Mouse (Mus musculus) heart, embryonic 12.5 days (tissue): ENCODE data around the gene Zp1. TPM values are rescaled to one million over a fixed set of nuclear protein-coding genes. Genes with fewer than 3 reads are reported as not detected.

Experiments
- ATAC-seq: fragments of 200-750 bp; cut with Nextera tagmentation; 2 replicates; pipeline ENCODE4 v1.8.0; 2017; ENCODE audit warnings: moderate TSS enrichment, moderate library complexity; ENCODE audit not compliant: insufficient number of reproducible peaks, low FRiP score
- H3K27ac ChIP-seq: fragments of 300-500 bp; sonication (generic); 2 replicates; pipeline ENCODE4 v1.5.1; 2016; ENCODE audit warnings: mild to moderate bottlenecking, moderate library complexity; ENCODE audit not compliant: poor library complexity, severe bottlenecking
- H3K27me3 ChIP-seq: fragments of 300-500 bp; sonication (generic); replicated peaks from 2 replicates; pipeline ENCODE4 v1.6.1; 2016; ENCODE audit warnings: mild to moderate bottlenecking, moderate library complexity
- H3K36me3 ChIP-seq: fragments of 300-500 bp; sonication (generic); 2 replicates; pipeline ENCODE4 v1.6.1; 2016; ENCODE audit warnings: mild to moderate bottlenecking, moderate library complexity
- H3K4me1 ChIP-seq: fragments of 300-500 bp; sonication (generic); replicated peaks from 2 replicates; pipeline ENCODE4 v1.6.1; 2016; ENCODE audit warnings: mild to moderate bottlenecking
- H3K4me2 ChIP-seq: fragments of 300-500 bp; sonication (generic); 2 replicates; pipeline ENCODE4 v1.6.1; 2016; ENCODE audit warnings: mild to moderate bottlenecking, moderate library complexity
- H3K4me3 ChIP-seq: fragments of 300-500 bp; sonication (generic); 2 replicates; pipeline ENCODE4 v1.5.1; 2016; ENCODE audit warnings: mild to moderate bottlenecking
- H3K9ac ChIP-seq: fragments of 300-500 bp; sonication (generic); 2 replicates; pipeline ENCODE4 v1.6.1; 2016; ENCODE audit warnings: mild to moderate bottlenecking, moderate library complexity
- H3K9me3 ChIP-seq: fragments of 300-500 bp; sonication (generic); replicated peaks from 2 replicates; pipeline ENCODE4 v1.6.1; 2016; ENCODE audit warnings: mild to moderate bottlenecking, moderate library complexity
- WGBS: fragments of 180-500 bp; shearing (Covaris S2); methylation state at CpG from one replicate; pipeline ENCODE4 v1.1.7; 2016; 5-methylcytosine and 5-hydroxymethylcytosine counted together
- polyA plus RNA-seq: library from polyadenylated mRNA; unstranded; fragments of >200 nt; fragmentation: Nextera tagmentation; extraction: Ambion mirVana; gene quantifications from 2 replicates; pipeline ENCODE4 v1.2.1, GENCODE M21; 2016

Gene Zp1
- polyA plus RNA-seq, 1 experiment from 2014 or later, result not detected

GRCm38 (mm10) chr19:10904512-10904911 lies 15.9 kb downstream of the Zp1 start:
- Histone ChIP-seq H3K36me3 (peaks cover 77% of the 10 kb centered on the region), H3K27me3 (no peaks in the 10 kb centered on the region), H3K9me3 (no peaks in the 10 kb centered on the region), H3K9ac (peak overlapping the region; percentile 23; the same call in 1 of the 2 replicates), H3K4me2 (no peak overlapping the region), H3K4me3 (no peak overlapping the region), H3K4me1 (peaks cover 58% of the 10 kb centered on the region), H3K27ac (peak overlapping the region; percentile 93)
- no peak for ATAC-seq
- WGBS, result 82% methylated on average over 5 of the region's 5 CpGs

DNA sequence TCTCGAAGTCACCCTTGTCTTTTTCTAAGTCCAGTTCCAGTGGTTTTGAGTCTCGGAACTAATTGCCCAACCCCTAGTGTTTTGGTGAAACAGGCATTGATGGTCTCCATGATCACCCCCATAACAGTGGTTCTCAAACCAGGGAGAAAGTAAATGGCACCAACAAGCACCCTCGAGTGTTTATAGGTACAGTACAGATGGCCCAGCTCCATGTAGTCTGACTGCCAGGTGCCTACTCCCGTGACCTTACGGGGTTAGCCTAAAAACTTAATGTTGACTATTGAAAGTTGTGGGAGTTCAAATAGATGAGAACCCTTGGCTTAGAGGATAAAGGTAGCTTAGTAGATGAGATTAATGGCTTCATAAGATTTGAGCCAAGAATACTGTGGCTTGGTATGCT lies 19.4 kb downstream of the Zp1 start:
- Histone ChIP-seq H3K4me2 (no peak overlapping the region), H3K4me1 (peaks cover 46% of the 10 kb centered on the region), H3K27me3 (no peaks in the 10 kb centered on the region), H3K36me3 (peaks cover 83% of the 10 kb centered on the region), H3K4me3 (no peak overlapping the region), H3K9me3 (no peaks in the 10 kb centered on the region), H3K27ac (no peak overlapping the region), H3K9ac (no peak overlapping the region)
- WGBS, result 96% methylated on average over 5 of the region's 5 CpGs
- ATAC-seq, result no peak

- Histone ChIP-seq H3K4me1 (peaks cover 41% of the 10 kb centered on the region), H3K36me3 (peaks cover 77% of the 10 kb centered on the region), H3K27ac (no peak overlapping the region), H3K9ac (no peak overlapping the region), H3K27me3 (no peaks in the 10 kb centered on the region), H3K4me3 (no peak overlapping the region), H3K4me2 (no peak overlapping the region), H3K9me3 (no peaks in the 10 kb centered on the region)
- no peak for ATAC-seq
- WGBS, result 79% methylated on average over 6 of the region's 6 CpGs
Measured at GRCm38 (mm10) chr19:10900315-10900714, 20.1 kb downstream of the Zp1 start.

DNA sequence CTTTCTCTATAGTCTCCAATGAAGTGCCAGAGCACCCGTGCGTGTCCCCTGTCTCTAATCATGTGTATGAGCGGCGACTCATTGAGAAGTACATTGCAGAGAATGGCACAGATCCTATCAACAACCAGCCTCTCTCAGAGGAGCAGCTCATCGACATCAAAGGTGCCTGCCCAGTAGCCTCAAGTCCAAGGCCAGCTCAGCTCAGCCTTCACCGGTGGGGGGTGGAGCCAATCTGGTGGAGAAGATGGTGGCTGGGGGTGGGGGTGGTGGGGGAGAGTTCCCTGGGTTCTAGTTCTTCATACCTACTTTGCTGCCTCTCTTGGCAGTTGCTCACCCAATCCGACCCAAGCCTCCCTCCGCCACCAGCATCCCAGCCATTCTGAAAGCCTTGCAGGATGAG lies 22.9 kb downstream of the Zp1 start:
- H3K27me3 ChIP-seq, result no peaks in the 10 kb centered on the region
- peaks cover 52% of the 10 kb centered on the region for H3K36me3 ChIP-seq
- no peaks in the 10 kb centered on the region for H3K9me3 ChIP-seq
- ATAC-seq, result no peak
- peak overlapping the region; percentile 94; the same call in 1 of the 2 replicates for H3K4me3 ChIP-seq
- no peak overlapping the region for H3K9ac ChIP-seq
- H3K4me2 ChIP-seq, result peak overlapping the region; percentile 97
- H3K4me1 ChIP-seq, result peaks cover 28% of the 10 kb centered on the region
- peak overlapping the region; percentile 45; the same call in 1 of the 2 replicates for H3K27ac ChIP-seq
- WGBS, result 82% methylated on average over 8 of the region's 8 CpGs

GRCm38 (mm10) chr19:10896849-10897248 lies 23.6 kb downstream of the Zp1 start:
- peaks cover 45% of the 10 kb centered on the region for H3K36me3 ChIP-seq
- H3K27ac ChIP-seq, result peak overlapping the region; percentile 45
- H3K27me3 ChIP-seq, result no peaks in the 10 kb centered on the region
- H3K4me1 ChIP-seq, result peaks cover 28% of the 10 kb centered on the region
- H3K9ac ChIP-seq, result peak overlapping the region; percentile 96
- ATAC-seq, result no peak
- no peaks in the 10 kb centered on the region for H3K9me3 ChIP-seq
- H3K4me2 ChIP-seq, result peak overlapping the region; percentile 97
- H3K4me3 ChIP-seq, result peak overlapping the region; percentile 94
- WGBS, result 35% methylated on average over 7 of the region's 7 CpGs

DNA sequence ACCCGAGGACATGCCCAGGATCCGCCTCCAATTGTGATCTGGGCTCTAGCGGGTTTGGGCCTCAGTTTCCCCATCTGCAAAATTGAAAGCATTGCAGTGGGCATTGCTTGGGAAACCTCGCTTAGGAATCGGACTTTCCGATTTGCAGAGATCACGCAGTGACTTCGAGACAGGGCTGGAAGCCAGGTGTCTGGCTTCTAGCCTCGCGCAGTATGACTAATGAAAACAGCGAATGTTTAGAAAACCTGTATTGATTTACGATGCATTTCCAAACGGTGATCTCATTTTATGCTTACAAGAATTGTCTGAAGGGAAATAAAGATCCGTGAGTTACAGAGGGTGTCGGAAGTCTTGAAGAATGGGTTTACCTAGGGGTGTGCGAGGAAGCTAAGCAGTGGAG lies 24.7 kb downstream of the Zp1 start:
- H3K9me3 ChIP-seq, result 0 out of 2 replicates have a peak, but pooled peaks cover 2% of the 10 kb centered on the region
- ATAC-seq, result no peak
- WGBS, result 2% methylated on average over 16 of the region's 16 CpGs
- no peaks in the 10 kb centered on the region for H3K27me3 ChIP-seq
- H3K36me3 ChIP-seq, result peaks cover 34% of the 10 kb centered on the region
- H3K4me2 ChIP-seq, result peak overlapping the region; percentile 97
- peak overlapping the region; percentile 94 for H3K4me3 ChIP-seq
- peak overlapping the region; percentile 95 for H3K27ac ChIP-seq
- H3K4me1 ChIP-seq, result peaks cover 34% of the 10 kb centered on the region
- peak overlapping the region; percentile 96 for H3K9ac ChIP-seq

DNA sequence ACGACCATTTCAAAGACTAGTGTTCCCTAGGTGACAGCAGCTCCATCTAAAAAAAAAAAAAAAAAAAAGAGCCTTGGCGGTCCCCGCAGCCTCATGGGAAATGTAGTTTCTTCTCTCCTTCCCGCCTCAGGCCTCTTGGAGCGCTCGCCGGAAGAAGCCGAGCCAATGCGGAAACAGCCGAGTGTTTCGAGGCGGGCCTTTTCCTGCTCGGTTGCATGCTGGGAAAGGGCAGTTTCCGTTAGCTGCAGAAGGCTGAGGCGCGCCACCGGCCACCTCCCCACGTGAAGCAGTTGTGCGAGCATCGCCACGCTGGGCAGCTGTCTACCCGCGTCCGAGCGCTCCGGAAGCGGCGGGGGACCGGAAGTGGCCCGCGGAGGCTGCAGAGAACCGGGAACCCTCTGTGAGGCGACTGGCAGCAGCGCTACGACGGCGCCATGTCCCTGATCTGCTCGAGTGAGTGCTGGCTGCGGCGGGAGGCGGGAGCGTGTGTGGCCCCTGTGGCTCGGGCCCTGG lies 25.4 kb downstream of the Zp1 start, which contains the start of gene Prpf19:
TSS of gene Prpf19 (plus strand) at position 216 of the 513 bp plus-strand sequence.
- Histone ChIP-seq H3K27me3 (no peaks in the 10 kb centered on the region), H3K27ac (peak within 1 kb of the TSS; percentile 95), H3K4me1 (peaks cover 30% of the 10 kb centered on the region), H3K9ac (peak within 1 kb of the TSS; percentile 96), H3K4me3 (peak within 1 kb of the TSS; percentile 94), H3K4me2 (peak within 1 kb of the TSS; percentile 97), H3K36me3 (peaks cover 28% of the 10 kb centered on the region), H3K9me3 (0 out of 2 replicates have a peak, but pooled peaks cover 2% of the 10 kb centered on the region)
- peak; percentile 92 for ATAC-seq
- under 1% methylated on average over 41 of the region's 43 CpGs for WGBS

GRCm38 (mm10) chr19:10892201-10892600 lies 28.2 kb downstream of the Zp1 start:
- Histone ChIP-seq H3K9me3 (0 out of 2 replicates have a peak, but pooled peaks cover 2% of the 10 kb centered on the region), H3K4me1 (peaks cover 21% of the 10 kb centered on the region), H3K36me3 (no peaks in the 10 kb centered on the region), H3K4me3 (no peak overlapping the region), H3K27ac (no peak overlapping the region), H3K27me3 (no peaks in the 10 kb centered on the region), H3K9ac (no peak overlapping the region), H3K4me2 (no peak overlapping the region)
- no peak for ATAC-seq
- 78% methylated on average over 3 of the region's 3 CpGs for WGBS

DNA sequence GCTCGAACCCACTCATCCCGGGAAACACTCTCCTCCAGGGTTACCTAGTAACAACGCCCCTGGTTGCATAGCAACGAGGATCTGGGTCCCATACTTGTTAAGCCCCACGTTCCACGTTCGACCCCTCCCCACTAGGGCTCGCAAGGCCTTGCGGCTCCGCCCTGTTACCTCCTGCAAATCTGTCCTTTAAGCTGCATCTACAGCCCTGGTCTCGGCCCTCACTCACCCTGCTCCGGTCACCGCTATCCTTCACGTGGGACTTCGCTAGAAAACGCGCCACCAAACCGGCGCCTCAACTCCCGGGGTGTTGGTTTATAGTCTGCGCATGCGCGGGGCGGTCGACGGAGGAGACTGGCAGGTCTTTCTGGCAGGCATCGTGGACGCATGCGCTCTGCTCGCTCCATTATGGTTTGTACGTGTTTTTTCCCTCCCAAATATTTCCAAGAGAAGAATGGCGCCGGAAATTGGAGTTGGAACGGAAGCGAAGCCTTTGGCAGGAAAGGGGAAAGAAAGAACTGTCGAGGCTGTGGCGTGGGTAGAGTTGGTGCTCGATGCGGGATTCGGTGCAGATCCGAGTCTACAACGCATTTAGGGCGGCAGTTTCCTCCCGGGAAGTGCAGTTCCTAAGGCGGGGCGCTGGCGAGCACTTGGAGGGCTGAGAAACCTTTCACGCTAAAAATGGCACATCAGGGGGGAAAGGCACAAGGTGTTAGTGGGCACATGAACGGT lies 38.8 kb downstream of the Zp1 start, which contains the start of gene Tmem109:
TSS of gene Tmem109 (minus strand) at position 576 of the 729 bp plus-strand sequence.
- ATAC-seq, result peak; percentile 88

GRCm38 (mm10) chr19:10880975-10881425 lies 39.4 kb downstream of the Zp1 start:
- WGBS, result 7% methylated on average over 14 of the region's 14 CpGs
- H3K9ac ChIP-seq, result peak overlapping the region; percentile 76
- H3K36me3 ChIP-seq, result peaks cover 4% of the 10 kb centered on the region; the same call in 1 of the 2 replicates
- H3K27me3 ChIP-seq, result no peaks in the 10 kb centered on the region
- peak; percentile 69 for ATAC-seq
- peaks cover 17% of the 10 kb centered on the region; the same call in 1 of the 2 replicates for H3K4me1 ChIP-seq
- H3K4me3 ChIP-seq, result peak overlapping the region; percentile 63
- peak overlapping the region; percentile 84 for H3K27ac ChIP-seq
- peak overlapping the region; percentile 95 for H3K4me2 ChIP-seq
- peaks cover 8% of the 10 kb centered on the region for H3K9me3 ChIP-seq

More for the DNA sequence above, 38.8 kb downstream of the Zp1 start, which contains the start of gene Tmem109:
- Histone ChIP-seq H3K36me3 (peaks cover 4% of the 10 kb centered on the region; the same call in 1 of the 2 replicates), H3K4me2 (peak within 1 kb of the TSS; percentile 95), H3K27me3 (no peaks in the 10 kb centered on the region), H3K27ac (peak within 1 kb of the TSS; percentile 84), H3K4me3 (peak within 1 kb of the TSS; percentile 63), H3K9me3 (peaks cover 12% of the 10 kb centered on the region), H3K4me1 (peaks cover 17% of the 10 kb centered on the region; the same call in 1 of the 2 replicates), H3K9ac (peak within 1 kb of the TSS; percentile 76)
- WGBS, result under 1% methylated on average over 49 of the region's 49 CpGs
